Comparison of ENCODE assay signal across 11 mouse cellular contexts in genomic region chr17:48700591-48700990, GRCm38 (mm10).
DNase-seq lines count a peak whose midpoint lies in the region; ATAC-seq and TF ChIP-seq lines count a peak whose summit lies in the region.
"Had no signal": no experiment of that assay in that cellular context is flagged by ENCODE, and none has a peak within 500 bp of the region (broad histone marks: within the 10 kb centered on the region; RNA-seq: fewer than 3 reads in every experiment).

No protein-coding gene starts in this region.

- no peak overlapping the region for H3K9ac ChIP-seq in hindbrain, postnatal 0 days (replicated peaks; ENCODE audit: low read length)
- H3K9ac ChIP-seq in hindbrain, embryonic 16.5 days (ENCODE audit: low read depth, low read length), result no peak overlapping the region
- H3K9ac ChIP-seq in midbrain, embryonic 14.5 days (replicated peaks; ENCODE audit: low read length), result no peak overlapping the region
- no peak overlapping the region for H3K9ac ChIP-seq in midbrain, embryonic 16.5 days (ENCODE audit: low read depth, low read length)
- H3K9ac ChIP-seq in neural tube, embryonic 11.5 days (ENCODE audit: low read length), result no peak overlapping the region
- H3K9ac ChIP-seq: liver, embryonic 15.5 days had no signal

- DNase-seq in hindbrain, postnatal 0 days (ENCODE audit: low spot score), result peak; percentile 14
- peak; percentile 19 for DNase-seq in midbrain, embryonic 14.5 days
- peak; percentile 54 for DNase-seq in neural tube, embryonic 11.5 days (ENCODE audit: low spot score)
- DNase-seq in right cerebral cortex, postnatal 4 days, result no peak
- DNase-seq: right cerebral cortex, postnatal 25 days had no signal

- peak; percentile 45 for TF ChIP-seq CTCF in hindbrain, postnatal 0 days (IDR thresholded peaks at IDR 0.05; ENCODE audit: low read depth)
- TF ChIP-seq CTCF in cortical plate, adult 2 months (IDR thresholded peaks at IDR 0.05; ENCODE audit: extremely low read depth, insufficient read depth, low read length), result 0 out of 2 replicates have a peak, but pooled peaks have one; percentile 10

- no peaks in the 10 kb centered on the region for H3K36me3 ChIP-seq in hindbrain, postnatal 0 days (ENCODE audit: insufficient read depth, low read length)
- no peaks in the 10 kb centered on the region for H3K36me3 ChIP-seq in hindbrain, embryonic 16.5 days (ENCODE audit: control insufficient read depth, insufficient read depth, low read length)
- no peaks in the 10 kb centered on the region for H3K36me3 ChIP-seq in midbrain, embryonic 14.5 days (ENCODE audit: control insufficient read depth, insufficient read depth, low read length)
- no peaks in the 10 kb centered on the region; the same call in 1 of the 2 replicates for H3K36me3 ChIP-seq in midbrain, embryonic 16.5 days (ENCODE audit: control insufficient read depth, insufficient read depth, low read length)
- H3K36me3 ChIP-seq in neural tube, embryonic 11.5 days (ENCODE audit: control insufficient read depth, insufficient read depth, low read length), result no peaks in the 10 kb centered on the region
- H3K36me3 ChIP-seq: liver, embryonic 15.5 days had no signal

- WGBS in hindbrain, postnatal 0 days, result 24% methylated on average over 10 of the region's 10 CpGs
- 29% methylated on average over 10 of the region's 10 CpGs for WGBS in hindbrain, embryonic 16.5 days
- WGBS in midbrain, embryonic 14.5 days, result 33% methylated on average over 10 of the region's 10 CpGs
- WGBS in midbrain, embryonic 16.5 days, result 36% methylated on average over 10 of the region's 10 CpGs
- 30% methylated on average over 10 of the region's 10 CpGs for WGBS in neural tube, embryonic 11.5 days

- H3K4me3 ChIP-seq in hindbrain, postnatal 0 days (ENCODE audit: low read length), result no peak overlapping the region
- H3K4me3 ChIP-seq in hindbrain, embryonic 16.5 days (ENCODE audit: low read length), result no peak overlapping the region
- H3K4me3 ChIP-seq in midbrain, embryonic 14.5 days (replicated peaks; ENCODE audit: low read depth, low read length), result no peak overlapping the region
- no peak overlapping the region for H3K4me3 ChIP-seq in midbrain, embryonic 16.5 days (ENCODE audit: low read depth, low read length)
- no peak overlapping the region for H3K4me3 ChIP-seq in cortical plate, adult 2 months (ENCODE audit: insufficient read depth, low read length)
- no peak overlapping the region for H3K4me3 ChIP-seq in neural tube, embryonic 11.5 days (ENCODE audit: low read depth, low read length)
- H3K4me3 ChIP-seq: liver, embryonic 15.5 days had no signal

- H3K4me1 ChIP-seq in hindbrain, postnatal 0 days (ENCODE audit: insufficient read depth, low read length), result no peaks in the 10 kb centered on the region
- no peaks in the 10 kb centered on the region for H3K4me1 ChIP-seq in hindbrain, embryonic 16.5 days (ENCODE audit: control insufficient read depth, insufficient read depth, low read depth, low read length)
- no peaks in the 10 kb centered on the region for H3K4me1 ChIP-seq in midbrain, embryonic 14.5 days (ENCODE audit: control insufficient read depth, insufficient read depth, low read length)
- no peaks in the 10 kb centered on the region for H3K4me1 ChIP-seq in midbrain, embryonic 16.5 days (ENCODE audit: control insufficient read depth, insufficient read depth, low read length)
- H3K4me1 ChIP-seq in cortical plate, adult 2 months (ENCODE audit: control insufficient read depth, insufficient read depth, low read length), result no peaks in the 10 kb centered on the region
- H3K4me1 ChIP-seq in neural tube, embryonic 11.5 days (ENCODE audit: control insufficient read depth, insufficient read depth, low read length), result no peaks in the 10 kb centered on the region
- H3K4me1 ChIP-seq: liver, embryonic 15.5 days had no signal

- TF ChIP-seq POLR2A in cortical plate, adult 2 months (IDR thresholded peaks at IDR 0.05; ENCODE audit: extremely low read depth, insufficient read depth, low read length), result no peak

- H3K4me2 ChIP-seq in hindbrain, postnatal 0 days (ENCODE audit: low read depth, low read length), result no peak overlapping the region
- no peak overlapping the region for H3K4me2 ChIP-seq in hindbrain, embryonic 16.5 days (ENCODE audit: low read length)
- no peak overlapping the region for H3K4me2 ChIP-seq in midbrain, embryonic 14.5 days (ENCODE audit: low read length)
- H3K4me2 ChIP-seq in midbrain, embryonic 16.5 days (ENCODE audit: low read length), result no peak overlapping the region
- H3K4me2 ChIP-seq in neural tube, embryonic 11.5 days (ENCODE audit: low read depth), result no peak overlapping the region
- H3K4me2 ChIP-seq: heart, embryonic 11.5 days; liver, embryonic 15.5 days had no signal

- H3K27me3 ChIP-seq in hindbrain, postnatal 0 days (ENCODE audit: insufficient read depth, low read length), result no peaks in the 10 kb centered on the region
- H3K27me3 ChIP-seq in hindbrain, embryonic 16.5 days (replicated peaks; ENCODE audit: control insufficient read depth, insufficient read depth, low read length), result no peaks in the 10 kb centered on the region
- H3K27me3 ChIP-seq in midbrain, embryonic 14.5 days (ENCODE audit: control insufficient read depth, insufficient read depth, low read length), result no peaks in the 10 kb centered on the region
- no peaks in the 10 kb centered on the region for H3K27me3 ChIP-seq in midbrain, embryonic 16.5 days (ENCODE audit: control insufficient read depth, insufficient read depth, low read depth, low read length)
- no peaks in the 10 kb centered on the region for H3K27me3 ChIP-seq in neural tube, embryonic 11.5 days (ENCODE audit: control insufficient read depth, insufficient read depth, low read length)
- H3K27me3 ChIP-seq: liver, embryonic 15.5 days had no signal

- H3K27ac ChIP-seq in hindbrain, postnatal 0 days, result no peak overlapping the region
- H3K27ac ChIP-seq in hindbrain, embryonic 16.5 days (ENCODE audit: low read depth, low read length), result no peak overlapping the region
- no peak overlapping the region for H3K27ac ChIP-seq in midbrain, embryonic 14.5 days (replicated peaks; ENCODE audit: low read depth, low read length)
- H3K27ac ChIP-seq in midbrain, embryonic 16.5 days (ENCODE audit: low read length), result no peak overlapping the region
- no peak overlapping the region for H3K27ac ChIP-seq in cortical plate, adult 2 months (ENCODE audit: insufficient read depth, low read length)
- H3K27ac ChIP-seq in neural tube, embryonic 11.5 days (ENCODE audit: low read depth, low read length), result no peak overlapping the region
- H3K27ac ChIP-seq: liver, embryonic 15.5 days had no signal

- H3K9me3 ChIP-seq in hindbrain, postnatal 0 days (ENCODE audit: low read length), result peaks cover 13% of the 10 kb centered on the region; the same call in 1 of the 2 replicates
- peaks cover 14% of the 10 kb centered on the region for H3K9me3 ChIP-seq in hindbrain, embryonic 16.5 days (ENCODE audit: control insufficient read depth, low read length)
- H3K9me3 ChIP-seq in midbrain, embryonic 14.5 days (ENCODE audit: control insufficient read depth, low read length), result peaks cover 13% of the 10 kb centered on the region
- peaks cover 10% of the 10 kb centered on the region; the same call in 1 of the 2 replicates for H3K9me3 ChIP-seq in midbrain, embryonic 16.5 days (replicated peaks; ENCODE audit: control insufficient read depth, low read length, poor library complexity, severe bottlenecking)
- H3K9me3 ChIP-seq in neural tube, embryonic 11.5 days (ENCODE audit: control insufficient read depth, low read length), result no peaks in the 10 kb centered on the region
- H3K9me3 ChIP-seq: liver, embryonic 15.5 days had no signal

- 0 out of 2 replicates have a peak, but pooled peaks have one; percentile 47 for ATAC-seq in hindbrain, postnatal 0 days
- ATAC-seq in hindbrain, embryonic 16.5 days, result no peak
- ATAC-seq in midbrain, embryonic 14.5 days (ENCODE audit: low FRiP score, low TSS enrichment), result no peak
- no peak for ATAC-seq in midbrain, embryonic 16.5 days
- no peak for ATAC-seq in neural tube, embryonic 11.5 days (ENCODE audit: insufficient read depth, low FRiP score, low TSS enrichment)
- no peak for ATAC-seq in granulocyte monocyte progenitor cell, adult 5-6 weeks (replicated peaks; ENCODE audit: poor library complexity, severe bottlenecking)
